Mouse (Mus musculus) B cell, adult 2 months (primary cell): Measurements from ENCODE around the gene Ankrd23.
"Not testable (repeated sequence)": the region's sequence is repeated elsewhere in the genome, so short reads cannot be mapped to it uniquely, and the experiment has no call there.

Experiments used
- DNase-seq, 2 experiments: peaks; one replicate each; pipeline ENCODE4 v3.0.0; 2022

Ankrd23 gene

GRCm38 (mm10) chr1:36536783-36537182 lies at the start of gene Ankrd23:
Ankrd23 (minus strand) TSS chr1:36536883.
- DNase-seq = not testable (repeated sequence)

- DNase-seq = no peak
Observed at GRCm38 (mm10) chr1:36586288-36586687, 49.6 kb upstream of the Ankrd23 start.

- no peak for DNase-seq
Observed at GRCm38 (mm10) chr1:36583408-36584116, 46.9 kb upstream of the Ankrd23 start.

- DNase-seq = no peak
Observed at GRCm38 (mm10) chr1:36582211-36582610, 45.5 kb upstream of the Ankrd23 start.

GRCm38 (mm10) chr1:36581260-36581659 lies 44.6 kb upstream of the Ankrd23 start:
- DNase-seq = no peak

GRCm38 (mm10) chr1:36580384-36581207 lies 43.9 kb upstream of the Ankrd23 start:
- no peak for DNase-seq

GRCm38 (mm10) chr1:36579974-36580383 lies 43.3 kb upstream of the Ankrd23 start:
- DNase-seq = no peak

GRCm38 (mm10) chr1:36576991-36577675 lies 40.5 kb upstream of the Ankrd23 start:
- no peak for DNase-seq

GRCm38 (mm10) chr1:36575347-36575746 lies 38.7 kb upstream of the Ankrd23 start:
- DNase-seq = no peak

GRCm38 (mm10) chr1:36574196-36574955 lies 37.7 kb upstream of the Ankrd23 start:
- no peak for DNase-seq

- no peak for DNase-seq
Observed at GRCm38 (mm10) chr1:36573524-36573923, 36.8 kb upstream of the Ankrd23 start.

- DNase-seq = no peak
Observed at GRCm38 (mm10) chr1:36572709-36573108, 36.0 kb upstream of the Ankrd23 start.

- DNase-seq = no peak
Observed at GRCm38 (mm10) chr1:36572140-36572700, 35.5 kb upstream of the Ankrd23 start.

- no peak for DNase-seq
Observed at GRCm38 (mm10) chr1:36571627-36572026, 34.9 kb upstream of the Ankrd23 start.

- DNase-seq = no peak
Observed at GRCm38 (mm10) chr1:36570320-36570719, 33.6 kb upstream of the Ankrd23 start.

GRCm38 (mm10) chr1:36569694-36570276 lies 33.1 kb upstream of the Ankrd23 start:
- DNase-seq = no peak

GRCm38 (mm10) chr1:36568776-36569175 lies 32.1 kb upstream of the Ankrd23 start:
- DNase-seq = no peak

- no peak for DNase-seq
Observed at GRCm38 (mm10) chr1:36567818-36568603, 31.3 kb upstream of the Ankrd23 start.

GRCm38 (mm10) chr1:36566425-36566824 lies 29.7 kb upstream of the Ankrd23 start:
- no peak for DNase-seq

- no peak for DNase-seq
Observed at GRCm38 (mm10) chr1:36564101-36564500, 27.4 kb upstream of the Ankrd23 start.

- DNase-seq = no peak
Observed at GRCm38 (mm10) chr1:36563632-36564031, 26.9 kb upstream of the Ankrd23 start.
